Mouse (Mus musculus) heart, postnatal 0 days (tissue): ENCODE measurements around the gene Plxnb2. TPM values are rescaled to one million over a fixed set of nuclear protein-coding genes. Genes with fewer than 3 reads are reported as not detected.

Experiments
- ATAC-seq: fragments of 200-750 bp; cut with Nextera tagmentation; 2 replicates; pipeline ENCODE4 v1.8.0; 2017; ENCODE audit warnings: low read depth, moderate number of reproducible peaks, moderate library complexity; ENCODE audit not compliant: insufficient read depth
- DNase-seq: peaks from one replicate; pipeline ENCODE4 v3.0.0-alpha.2; 2016; ENCODE audit warnings: low spot score
- H3K27ac ChIP-seq: fragments of 300-500 bp; sonication (generic); 2 replicates; pipeline ENCODE4 v1.5.1; 2014; ENCODE audit warnings: low read depth, mild to moderate bottlenecking
- H3K27me3 ChIP-seq: fragments of 300-500 bp; sonication (generic); 2 replicates; pipeline ENCODE4 v1.6.1; 2014; ENCODE audit warnings: low read length, mixed read lengths; ENCODE audit not compliant: control insufficient read depth, insufficient read depth
- H3K36me3 ChIP-seq: fragments of 300-500 bp; sonication (generic); replicated peaks from 2 replicates; pipeline ENCODE4 v1.6.1; 2014; ENCODE audit warnings: low read length, mixed read lengths; ENCODE audit not compliant: control insufficient read depth, insufficient read depth
- H3K4me1 ChIP-seq: fragments of 300-500 bp; sonication (generic); 2 replicates; pipeline ENCODE4 v1.6.1; 2014; ENCODE audit warnings: antibody characterized with exemption; ENCODE audit not compliant: control insufficient read depth, insufficient read depth
- H3K4me2 ChIP-seq: fragments of 300-500 bp; sonication (generic); 2 replicates; pipeline ENCODE4 v1.6.1; 2014; ENCODE audit warnings: low read depth, mild to moderate bottlenecking, low read length, moderate library complexity
- H3K4me3 ChIP-seq: fragments of 300-500 bp; sonication (generic); 2 replicates; pipeline ENCODE4 v1.5.1; 2014; ENCODE audit warnings: low read depth, low read length
- H3K9ac ChIP-seq: fragments of 300-500 bp; sonication (generic); replicated peaks from 2 replicates; pipeline ENCODE4 v1.6.1; 2014; ENCODE audit warnings: low read depth, low read length, mixed read lengths
- H3K9me3 ChIP-seq: fragments of 300-500 bp; sonication (generic); replicated peaks from 2 replicates; pipeline ENCODE4 v1.6.1; 2016; ENCODE audit warnings: low read length; ENCODE audit not compliant: control insufficient read depth
- CTCF ChIP-seq: IDR thresholded peaks from 2 replicates; pipeline ENCODE4 v1.5.1; 2016; ENCODE audit warnings: antibody characterized with exemption, control low read depth, low read depth
- EP300 ChIP-seq: IDR thresholded peaks from 2 replicates; pipeline ENCODE4 v1.6.1; 2016; ENCODE audit warnings: antibody characterized with exemption, low read depth
- WGBS: fragments of 180-500 bp; shearing (Covaris S2); extraction: QIAGEN DNeasy Blood & Tissue Kit; methylation state at CpG from one replicate; pipeline ENCODE4 v1.1.7; 2014; 5-methylcytosine and 5-hydroxymethylcytosine counted together
- polyA plus RNA-seq: library from polyadenylated mRNA; unstranded; fragments of >200 nt; fragmentation: Nextera tagmentation; extraction: Ambion mirVana; gene quantifications from 2 replicates; pipeline ENCODE4 v1.2.1, GENCODE M21; 2015
- total RNA-seq: library from RNA; depleted of rRNA; stranded (reverse); fragments of >200 nt; gene quantifications from 2 replicates; pipeline ENCODE4 v1.2.3, GENCODE M21; 2014; ENCODE audit warnings: low replicate concordance

Plxnb2 gene
- total and polyA plus RNA-seq, 2 experiments from 2014 or later, result 54.5 to 153 TPM

GRCm38 (mm10) chr15:89178954-89179629 lies 1.5 kb downstream of the Plxnb2 start:
- WGBS, result 4% methylated on average over 16 of the region's 16 CpGs
- H3K4me3 ChIP-seq, result peak overlapping the region; percentile 83
- peak; percentile 74 for ATAC-seq
- H3K27ac ChIP-seq, result peak overlapping the region; percentile 96
- H3K27me3 ChIP-seq, result no peaks in the 10 kb centered on the region
- TF ChIP-seq CTCF, result no peak
- TF ChIP-seq EP300, result no peak
- peaks cover 71% of the 10 kb centered on the region for H3K4me1 ChIP-seq
- no peaks in the 10 kb centered on the region for H3K9me3 ChIP-seq
- peak overlapping the region; percentile 87 for H3K9ac ChIP-seq
- no peaks in the 10 kb centered on the region for H3K36me3 ChIP-seq
- H3K4me2 ChIP-seq, result peak overlapping the region; percentile 92
- DNase-seq, result peak; percentile 89

- 43% methylated on average over 7 of the region's 7 CpGs for WGBS
- Histone ChIP-seq H3K27me3 (no peaks in the 10 kb centered on the region), H3K36me3 (no peaks in the 10 kb centered on the region), H3K27ac (peak overlapping the region; percentile 96), H3K9me3 (no peaks in the 10 kb centered on the region), H3K9ac (peak overlapping the region; percentile 49), H3K4me1 (peaks cover 78% of the 10 kb centered on the region), H3K4me2 (peak overlapping the region; percentile 92), H3K4me3 (peak overlapping the region; percentile 83)
- TF ChIP-seq EP300 (0 out of 2 replicates have a peak, but pooled peaks have one; percentile 15), CTCF (no peak)
- ATAC-seq, result no peak
- no peak for DNase-seq
These were observed 2.2 kb downstream of the Plxnb2 start for GRCm38 (mm10) chr15:89178260-89178860.

GRCm38 (mm10) chr15:89177576-89178259 lies 2.9 kb downstream of the Plxnb2 start:
- DNase-seq, result no peak
- no peak overlapping the region for H3K4me3 ChIP-seq
- 41% methylated on average over 4 of the region's 4 CpGs for WGBS

GRCm38 (mm10) chr15:89177121-89177520 lies 3.5 kb downstream of the Plxnb2 start:
- no peak overlapping the region for H3K9ac ChIP-seq
- H3K4me3 ChIP-seq, result no peak overlapping the region
- peaks cover 83% of the 10 kb centered on the region for H3K4me1 ChIP-seq
- peak; percentile 28 for ATAC-seq
- H3K4me2 ChIP-seq, result peak overlapping the region; percentile 92
- DNase-seq, result peak; percentile 75
- TF ChIP-seq CTCF (no peak), EP300 (no peak)
- H3K36me3 ChIP-seq, result no peaks in the 10 kb centered on the region
- H3K27me3 ChIP-seq, result no peaks in the 10 kb centered on the region
- H3K9me3 ChIP-seq, result no peaks in the 10 kb centered on the region
- peak overlapping the region; percentile 96 for H3K27ac ChIP-seq
- 3% methylated on average over 5 of the region's 5 CpGs for WGBS

More at GRCm38 (mm10) chr15:89177576-89178259, 2.9 kb downstream of the Plxnb2 start:
- TF ChIP-seq CTCF (no peak), EP300 (no peak)
- H3K4me2 ChIP-seq, result peak overlapping the region; percentile 92
- peaks cover 83% of the 10 kb centered on the region for H3K4me1 ChIP-seq
- no peaks in the 10 kb centered on the region for H3K27me3 ChIP-seq
- no peaks in the 10 kb centered on the region for H3K9me3 ChIP-seq
- ATAC-seq, result no peak
- peak overlapping the region; percentile 96 for H3K27ac ChIP-seq
- H3K36me3 ChIP-seq, result no peaks in the 10 kb centered on the region
- no peak overlapping the region for H3K9ac ChIP-seq

- H3K4me3 ChIP-seq, result no peak overlapping the region
- no peaks in the 10 kb centered on the region for H3K27me3 ChIP-seq
- 59% methylated on average over 13 of the region's 13 CpGs for WGBS
- TF ChIP-seq CTCF (no peak), EP300 (no peak)
- H3K4me2 ChIP-seq, result no peak overlapping the region
- H3K9ac ChIP-seq, result no peak overlapping the region
- ATAC-seq, result no peak
- no peak for DNase-seq
- no peaks in the 10 kb centered on the region for H3K9me3 ChIP-seq
- H3K27ac ChIP-seq, result no peak overlapping the region
- no peaks in the 10 kb centered on the region for H3K36me3 ChIP-seq
- peaks cover 77% of the 10 kb centered on the region for H3K4me1 ChIP-seq
These were observed 5.0 kb downstream of the Plxnb2 start for GRCm38 (mm10) chr15:89175411-89176155.
